Mouse (Mus musculus) spleen, postnatal 14 days (tissue): Measurements from ENCODE around the gene Inpp5a.
"Not testable (repeated sequence)": the region's sequence is repeated elsewhere in the genome, so short reads cannot be mapped to it uniquely, and the experiment has no call there.

ENCODE experiments used
- DNase-seq, 2 experiments: peaks; one replicate each; pipeline ENCODE4 v3.0.0; 2021 to 2022; ENCODE audit warnings: low spot score in 2 of 2

Inpp5a gene

GRCm38 (mm10) chr7:139399977-139400685 lies 11.2 kb downstream of the Inpp5a start:
- DNase-seq: no peak

GRCm38 (mm10) chr7:139400926-139401325 lies 12.0 kb downstream of the Inpp5a start:
- no peak for DNase-seq

- DNase-seq: no peak
Observed at GRCm38 (mm10) chr7:139401791-139402190, 12.9 kb downstream of the Inpp5a start.

- DNase-seq: no peak
Observed at GRCm38 (mm10) chr7:139402721-139403120, 13.8 kb downstream of the Inpp5a start.

- DNase-seq: no peak
Observed at GRCm38 (mm10) chr7:139406581-139406980, 17.7 kb downstream of the Inpp5a start.

- DNase-seq: no peak
Observed at GRCm38 (mm10) chr7:139407966-139408365, 19.1 kb downstream of the Inpp5a start.

- no peak for DNase-seq
Observed at GRCm38 (mm10) chr7:139409903-139410302, 21.0 kb downstream of the Inpp5a start.

GRCm38 (mm10) chr7:139412223-139412950 lies 23.5 kb downstream of the Inpp5a start:
- no peak for DNase-seq

- DNase-seq: no peak
Observed at GRCm38 (mm10) chr7:139413400-139413799, 24.5 kb downstream of the Inpp5a start.

- no peak for DNase-seq
Observed at GRCm38 (mm10) chr7:139415616-139416225, 26.8 kb downstream of the Inpp5a start.

- DNase-seq: no peak
Observed at GRCm38 (mm10) chr7:139418371-139418770, 29.5 kb downstream of the Inpp5a start.

GRCm38 (mm10) chr7:139422827-139423226 lies 33.9 kb downstream of the Inpp5a start:
- no peak for DNase-seq

GRCm38 (mm10) chr7:139434095-139434830 lies 45.4 kb downstream of the Inpp5a start:
- no peak for DNase-seq

- DNase-seq: not testable (repeated sequence)
Observed at GRCm38 (mm10) chr7:139434931-139435330, 46.0 kb downstream of the Inpp5a start.

GRCm38 (mm10) chr7:139435749-139436148 lies 46.8 kb downstream of the Inpp5a start:
- no peak for DNase-seq

GRCm38 (mm10) chr7:139436951-139437350 lies 48.0 kb downstream of the Inpp5a start:
- DNase-seq: no peak

- DNase-seq: no peak
Observed at GRCm38 (mm10) chr7:139437471-139437870, 48.6 kb downstream of the Inpp5a start.

GRCm38 (mm10) chr7:139437926-139438600 lies 49.2 kb downstream of the Inpp5a start:
- no peak for DNase-seq

GRCm38 (mm10) chr7:139438601-139438945 lies 49.7 kb downstream of the Inpp5a start:
- no peak for DNase-seq

- no peak for DNase-seq
Observed at GRCm38 (mm10) chr7:139439031-139439430, 50.1 kb downstream of the Inpp5a start.
